Mouse (Mus musculus) embryonic facial prominence, embryonic 13.5 days (tissue): ENCODE measurements around the gene Fjx1. TPM values are rescaled to one million over a fixed set of nuclear protein-coding genes. Genes with fewer than 3 reads are reported as not detected.

Experiments
- ATAC-seq: fragments of 200-750 bp; cut with Nextera tagmentation; 2 replicates; pipeline ENCODE4 v1.8.0; 2017; ENCODE audit warnings: low read depth; ENCODE audit not compliant: insufficient number of reproducible peaks, insufficient read depth, low FRiP score, low TSS enrichment
- H3K27ac ChIP-seq: fragments of 300-500 bp; sonication (generic); 2 replicates; pipeline ENCODE4 v1.5.1; 2015; ENCODE audit warnings: moderate library complexity, mild to moderate bottlenecking, inconsistent platforms
- H3K27me3 ChIP-seq: fragments of 300-500 bp; sonication (generic); 2 replicates; pipeline ENCODE4 v1.6.1; 2015; ENCODE audit warnings: mild to moderate bottlenecking, inconsistent platforms
- H3K36me3 ChIP-seq: fragments of 300-500 bp; sonication (generic); 2 replicates; pipeline ENCODE4 v1.6.1; 2015; ENCODE audit warnings: mild to moderate bottlenecking, inconsistent platforms
- H3K4me1 ChIP-seq: fragments of 300-500 bp; sonication (generic); 2 replicates; pipeline ENCODE4 v1.6.1; 2015; ENCODE audit warnings: inconsistent platforms
- H3K4me2 ChIP-seq: fragments of 300-500 bp; sonication (generic); 2 replicates; pipeline ENCODE4 v1.6.1; 2015; ENCODE audit warnings: moderate library complexity, mild to moderate bottlenecking, inconsistent platforms
- H3K4me3 ChIP-seq: fragments of 300-500 bp; sonication (generic); 2 replicates; pipeline ENCODE4 v1.5.1; 2015; ENCODE audit warnings: mild to moderate bottlenecking, inconsistent platforms
- H3K9ac ChIP-seq: fragments of 300-500 bp; sonication (generic); 2 replicates; pipeline ENCODE4 v1.6.1; 2015; ENCODE audit warnings: mild to moderate bottlenecking, inconsistent platforms
- H3K9me3 ChIP-seq: fragments of 300-500 bp; sonication (generic); 2 replicates; pipeline ENCODE4 v1.6.1; 2016; ENCODE audit warnings: inconsistent platforms
- WGBS: fragments of 180-500 bp; shearing (Covaris S2); methylation state at CpG from one replicate; pipeline ENCODE4 v1.1.7; 2015; ENCODE audit warnings: mixed read lengths; 5-methylcytosine and 5-hydroxymethylcytosine counted together
- polyA plus RNA-seq: library from polyadenylated mRNA; unstranded; fragments of >200 nt; fragmentation: Nextera tagmentation; extraction: Ambion mirVana; gene quantifications from 2 replicates; pipeline ENCODE4 v1.2.1, GENCODE M21; 2015

Gene Fjx1
- polyA plus RNA-seq, 1 experiment from 2014 or later: 16.7 TPM

- Histone ChIP-seq H3K27me3 (no peaks in the 10 kb centered on the region), H3K27ac (peak overlapping the region; percentile 94), H3K9ac (peak overlapping the region; percentile 94), H3K36me3 (no peaks in the 10 kb centered on the region; the same call in 1 of the 2 replicates), H3K4me1 (peaks cover 17% of the 10 kb centered on the region), H3K4me2 (peak overlapping the region; percentile 85), H3K9me3 (no peaks in the 10 kb centered on the region), H3K4me3 (peak overlapping the region; percentile 75)
- 36% methylated on average over 48 of the region's 48 CpGs for WGBS
- no peak for ATAC-seq
Observed at GRCm38 (mm10) chr2:102399864-102400604, 52.3 kb downstream of the Fjx1 start.

Other genes with a start within 250 kb of the Fjx1 start
- 29.9 and 34.2 TPM in 2 replicates for gene Trim44, start 44.7 kb downstream of the Fjx1 start, polyA plus RNA-seq
- gene Pamr1, start 97.5 kb upstream of the Fjx1 start, polyA plus RNA-seq: 7.5 and 9.5 TPM in 2 replicates
- 0.73 and 0.81 TPM in 2 replicates for gene Slc1a2, start 206.2 kb upstream of the Fjx1 start, polyA plus RNA-seq